Mouse (Mus musculus): ENCODE measurements around the gene Des. TPM values are rescaled to one million over a fixed set of nuclear protein-coding genes. Genes with fewer than 3 reads are reported as not detected.

Gene Des
- polyA plus RNA-seq, 1 experiment from 2014 or later, result 1.2 TPM

- H3K9me3 ChIP-seq, result no peaks in the 10 kb centered on the region
- H3K4me3 ChIP-seq, result no peak overlapping the region
- H3K4me2 ChIP-seq (replicated peaks), result no peak overlapping the region
- ATAC-seq (ENCODE audit: low FRiP score, low read depth), result no peak
- H3K27ac ChIP-seq (replicated peaks), result no peak overlapping the region
- H3K36me3 ChIP-seq, result no peaks in the 10 kb centered on the region
- H3K4me1 ChIP-seq, result peaks cover 20% of the 10 kb centered on the region
- H3K27me3 ChIP-seq, result no peaks in the 10 kb centered on the region; the same call in 1 of the 2 replicates
- WGBS, result 84% methylated on average over 3 of the region's 3 CpGs
- H3K9ac ChIP-seq (replicated peaks), result no peak overlapping the region
Observed at GRCm38 (mm10) chr1:75336461-75336860, 23.7 kb upstream of the Des start.

- no peak overlapping the region for H3K27ac ChIP-seq (replicated peaks)
- H3K4me3 ChIP-seq, result no peak overlapping the region
- H3K4me1 ChIP-seq, result peaks cover 23% of the 10 kb centered on the region
- WGBS, result 82% methylated on average over 9 of the region's 9 CpGs
- no peak for ATAC-seq (ENCODE audit: low FRiP score, low read depth)
- H3K27me3 ChIP-seq, result peaks cover 5% of the 10 kb centered on the region; the same call in 1 of the 2 replicates
- H3K4me2 ChIP-seq (replicated peaks), result no peak overlapping the region
- H3K9me3 ChIP-seq, result no peaks in the 10 kb centered on the region
- no peak overlapping the region for H3K9ac ChIP-seq (replicated peaks)
- no peaks in the 10 kb centered on the region for H3K36me3 ChIP-seq
Observed at GRCm38 (mm10) chr1:75337097-75337496, 23.0 kb upstream of the Des start.

GRCm38 (mm10) chr1:75338091-75338694 lies 21.9 kb upstream of the Des start:
- 0 out of 2 replicates have a peak overlapping the region, but pooled peaks have one; percentile 11 for H3K4me2 ChIP-seq (replicated peaks)
- H3K9ac ChIP-seq (replicated peaks), result no peak overlapping the region; the same call in 1 of the 2 replicates
- no peak overlapping the region for H3K4me3 ChIP-seq
- peak overlapping the region; percentile 61 for H3K27ac ChIP-seq (replicated peaks)
- WGBS, result 26% methylated on average over 11 of the region's 11 CpGs
- no peaks in the 10 kb centered on the region for H3K36me3 ChIP-seq
- H3K27me3 ChIP-seq, result peaks cover 11% of the 10 kb centered on the region; the same call in 1 of the 2 replicates
- H3K9me3 ChIP-seq, result no peaks in the 10 kb centered on the region
- peaks cover 23% of the 10 kb centered on the region for H3K4me1 ChIP-seq
- peak; percentile 59 for ATAC-seq (ENCODE audit: low FRiP score, low read depth)

- H3K4me1 ChIP-seq, result peaks cover 29% of the 10 kb centered on the region
- H3K27me3 ChIP-seq, result peaks cover 17% of the 10 kb centered on the region
- no peak overlapping the region for H3K4me3 ChIP-seq
- no peak overlapping the region for H3K4me2 ChIP-seq (replicated peaks)
- no peak overlapping the region for H3K9ac ChIP-seq (replicated peaks)
- H3K36me3 ChIP-seq, result no peaks in the 10 kb centered on the region
- 44% methylated on average over 9 of the region's 9 CpGs for WGBS
- peak overlapping the region; percentile 61 for H3K27ac ChIP-seq (replicated peaks)
- H3K9me3 ChIP-seq, result no peaks in the 10 kb centered on the region
- no peak for ATAC-seq (ENCODE audit: low FRiP score, low read depth)
Observed at GRCm38 (mm10) chr1:75339337-75339736, 20.8 kb upstream of the Des start.

GRCm38 (mm10) chr1:75340519-75340918 lies 19.6 kb upstream of the Des start:
- WGBS, result 73% methylated on average over 2 of the region's 2 CpGs
- Histone ChIP-seq H3K4me3 (no peak overlapping the region), H3K9me3 (no peaks in the 10 kb centered on the region), H3K9ac (replicated peaks) (no peak overlapping the region), H3K27ac (replicated peaks) (no peak overlapping the region), H3K27me3 (peaks cover 18% of the 10 kb centered on the region), H3K36me3 (no peaks in the 10 kb centered on the region), H3K4me1 (peaks cover 38% of the 10 kb centered on the region), H3K4me2 (replicated peaks) (no peak overlapping the region)
- ATAC-seq (ENCODE audit: low FRiP score, low read depth), result no peak

- Histone ChIP-seq H3K36me3 (no peaks in the 10 kb centered on the region), H3K4me3 (no peak overlapping the region), H3K9ac (replicated peaks) (no peak overlapping the region), H3K27ac (replicated peaks) (no peak overlapping the region), H3K27me3 (peaks cover 25% of the 10 kb centered on the region), H3K9me3 (no peaks in the 10 kb centered on the region), H3K4me2 (replicated peaks) (no peak overlapping the region), H3K4me1 (peaks cover 38% of the 10 kb centered on the region)
- no peak for ATAC-seq (ENCODE audit: low FRiP score, low read depth)
- 3% methylated on average over 8 of the region's 8 CpGs for WGBS
Observed at GRCm38 (mm10) chr1:75342874-75343416, 17.2 kb upstream of the Des start.

- no peaks in the 10 kb centered on the region for H3K36me3 ChIP-seq
- H3K4me2 ChIP-seq (replicated peaks), result peak overlapping the region; percentile 14; the same call in 1 of the 2 replicates
- H3K4me3 ChIP-seq, result no peak overlapping the region
- peaks cover 27% of the 10 kb centered on the region for H3K27me3 ChIP-seq
- 4% methylated on average over 15 of the region's 15 CpGs for WGBS
- no peaks in the 10 kb centered on the region for H3K9me3 ChIP-seq
- H3K9ac ChIP-seq (replicated peaks), result peak overlapping the region; percentile 15; the same call in 1 of the 2 replicates
- peak overlapping the region; percentile 25 for H3K27ac ChIP-seq (replicated peaks)
- H3K4me1 ChIP-seq, result peaks cover 23% of the 10 kb centered on the region
- ATAC-seq (ENCODE audit: low FRiP score, low read depth), result peak; percentile 41
Observed at GRCm38 (mm10) chr1:75344291-75345035, 15.7 kb upstream of the Des start.

GRCm38 (mm10) chr1:75345036-75345935 lies 14.8 kb upstream of the Des start:
- Histone ChIP-seq H3K36me3 (no peaks in the 10 kb centered on the region), H3K9me3 (no peaks in the 10 kb centered on the region), H3K4me3 (no peak overlapping the region), H3K4me2 (replicated peaks) (peak overlapping the region; percentile 14; the same call in 1 of the 2 replicates), H3K27ac (replicated peaks) (no peak overlapping the region), H3K9ac (replicated peaks) (0 out of 2 replicates have a peak overlapping the region, but pooled peaks have one; percentile 11), H3K27me3 (peaks cover 27% of the 10 kb centered on the region), H3K4me1 (peaks cover 19% of the 10 kb centered on the region)
- WGBS, result 30% methylated on average over 20 of the region's 20 CpGs
- no peak for ATAC-seq (ENCODE audit: low FRiP score, low read depth)

GRCm38 (mm10) chr1:75347279-75347678 lies 12.8 kb upstream of the Des start:
- 85% methylated on average over 5 of the region's 5 CpGs for WGBS
- H3K4me2 ChIP-seq (replicated peaks), result no peak overlapping the region
- no peak for ATAC-seq (ENCODE audit: low FRiP score, low read depth)
- H3K36me3 ChIP-seq, result no peaks in the 10 kb centered on the region
- H3K27me3 ChIP-seq, result peaks cover 20% of the 10 kb centered on the region
- H3K27ac ChIP-seq (replicated peaks), result no peak overlapping the region
- H3K9ac ChIP-seq (replicated peaks), result no peak overlapping the region
- H3K9me3 ChIP-seq, result no peaks in the 10 kb centered on the region
- no peak overlapping the region for H3K4me3 ChIP-seq
- peaks cover 15% of the 10 kb centered on the region for H3K4me1 ChIP-seq

GRCm38 (mm10) chr1:75349275-75349674 lies 10.9 kb upstream of the Des start:
- 54% methylated on average over 5 of the region's 5 CpGs for WGBS
- H3K4me3 ChIP-seq, result no peak overlapping the region
- no peak overlapping the region for H3K27ac ChIP-seq (replicated peaks)
- H3K9ac ChIP-seq (replicated peaks), result no peak overlapping the region
- H3K9me3 ChIP-seq, result no peaks in the 10 kb centered on the region
- H3K27me3 ChIP-seq, result peaks cover 11% of the 10 kb centered on the region; the same call in 1 of the 2 replicates
- peaks cover 10% of the 10 kb centered on the region for H3K4me1 ChIP-seq
- no peaks in the 10 kb centered on the region for H3K36me3 ChIP-seq
- no peak overlapping the region for H3K4me2 ChIP-seq (replicated peaks)
- ATAC-seq (ENCODE audit: low FRiP score, low read depth), result no peak

GRCm38 (mm10) chr1:75357261-75357660 lies 2.9 kb upstream of the Des start:
- H3K27me3 ChIP-seq, result peaks cover 49% of the 10 kb centered on the region
- H3K36me3 ChIP-seq, result no peaks in the 10 kb centered on the region
- H3K27ac ChIP-seq (replicated peaks), result no peak overlapping the region
- no peak overlapping the region for H3K9ac ChIP-seq (replicated peaks)
- H3K4me3 ChIP-seq, result no peak overlapping the region
- H3K4me1 ChIP-seq, result peaks cover 14% of the 10 kb centered on the region
- H3K4me2 ChIP-seq (replicated peaks), result no peak overlapping the region
- no peak for ATAC-seq (ENCODE audit: low FRiP score, low read depth)
- 85% methylated on average over 7 of the region's 7 CpGs for WGBS
- no peaks in the 10 kb centered on the region for H3K9me3 ChIP-seq

Measured in midbrain, embryonic 12.5 days (tissue).